Mouse (Mus musculus): ENCODE measurements around the gene Nadk2.

The Nadk2 gene

GRCm38 (mm10) chr15:9111648-9112047 lies 40.6 kb downstream of the Nadk2 start:
- ChIA-PET CTCF (interaction anchor here in 2 of 4 experiments (1.2 to 2.3 kb wide), 4 partner anchors 9 to 21 kb away, joined by 4 to 7 read pairs (median 6); no protein-coding TSS in a partner anchor), POLR2A (interaction anchor here in 3 of 4 experiments (0.6 to 2.1 kb wide), 18 partner anchors 8 to 97 kb away, joined by 3 to 10 read pairs (median 5); partner anchors contain the start of genes Lmbrd2 (in 1 of the 3) and Nadk2 (in 1 of the 3))

- CTCF ChIA-PET = no interaction called here
- POLR2A ChIA-PET = interaction anchor here in 2 of 4 experiments (1.1 to 1.7 kb wide), 4 partner anchors 8 to 27 kb away, joined by 3 to 6 read pairs (median 4); partner anchors contain the start of gene Lmbrd2 (in 2 of the 2)
These were observed 42.5 kb downstream of the Nadk2 start for GRCm38 (mm10) chr15:9113556-9113955.

GRCm38 (mm10) chr15:9114131-9114530 lies 43.1 kb downstream of the Nadk2 start:
- CTCF ChIA-PET = no interaction called here
- POLR2A ChIA-PET = interaction anchor here in 1 of 4 experiments (1.1 to 1.6 kb wide), 3 partner anchors 9 to 26 kb away, joined by 3 to 5 read pairs (median 4); partner anchors contain the start of gene Lmbrd2

- ChIA-PET CTCF (no interaction called here), POLR2A (interaction anchor here in 1 of 4 experiments (1.1 to 1.6 kb wide), 2 partner anchors 9 kb away, joined by 4 to 5 read pairs; no protein-coding TSS in a partner anchor)
These were observed 43.5 kb downstream of the Nadk2 start for GRCm38 (mm10) chr15:9114599-9114998.

GRCm38 (mm10) chr15:9118852-9119251 lies 47.8 kb downstream of the Nadk2 start:
- POLR2A ChIA-PET = interaction anchor here in 2 of 4 experiments (0.6 to 1.4 kb wide), 4 partner anchors 11 to 491 kb away, joined by 3 to 4 read pairs (median 4); no protein-coding TSS in a partner anchor
- CTCF ChIA-PET = interaction anchor here in 2 of 4 experiments (0.9 to 1.8 kb wide), 3 partner anchors 22 to 136 kb away, joined by 3 to 6 read pairs (median 5); partner anchors contain the start of gene Lmbrd2 (in 1 of the 2)

- ChIA-PET CTCF (interaction anchor here (0.5 to 1.8 kb wide), 33 partner anchors 9 to 1357 kb away, joined by 3 to 9 read pairs (median 4); partner anchors contain the start of genes Lmbrd2 (in 2 of the 4) and Spef2 (in 2 of the 4)), POLR2A (interaction anchor here (0.6 to 1.4 kb wide), 11 partner anchors 9 to 1172 kb away, joined by 3 to 5 read pairs (median 3); partner anchors contain the start of gene Lmbrd2 (in 1 of the 4))
These were observed 49.0 kb downstream of the Nadk2 start for GRCm38 (mm10) chr15:9120081-9120480.

- ChIA-PET POLR2A (interaction anchor here in 2 of 4 experiments (1.2 to 3.0 kb wide), 6 partner anchors 8 to 18 kb away, joined by 3 to 16 read pairs (median 6); partner anchors contain the start of gene Lmbrd2 (in 2 of the 2)), CTCF (no interaction called here)
These were observed 51.9 kb downstream of the Nadk2 start for GRCm38 (mm10) chr15:9122989-9123388.

GRCm38 (mm10) chr15:9124856-9125255 lies 53.8 kb downstream of the Nadk2 start:
- POLR2A ChIA-PET = interaction anchor here in 2 of 4 experiments (1.0 to 3.0 kb wide), 13 partner anchors 8 to 65 kb away, joined by 3 to 18 read pairs (median 5); partner anchors contain the start of genes Lmbrd2 (in 2 of the 2) and Nadk2 (in 2 of the 2)
- CTCF ChIA-PET = interaction anchor here in 2 of 4 experiments (0.8 to 1.9 kb wide), 3 partner anchors 12 to 400 kb away, joined by 3 to 6 read pairs (median 3); no protein-coding TSS in a partner anchor

GRCm38 (mm10) chr15:9127051-9127791 lies 56.2 kb downstream of the Nadk2 start:
- POLR2A ChIA-PET = interaction anchor here (0.6 to 2.1 kb wide), 13 partner anchors 11 to 1328 kb away, joined by 3 to 11 read pairs (median 3); partner anchors contain the start of gene Lmbrd2 (in 3 of the 4)
- CTCF ChIA-PET = interaction anchor here in 1 of 4 experiments (0.7 kb wide), 1 partner anchor 658 kb away, joined by 3 read pairs; no protein-coding TSS in a partner anchor

- ChIA-PET POLR2A (interaction anchor here in 2 of 4 experiments (0.9 to 3.1 kb wide), 9 partner anchors 8 to 60 kb away, joined by 3 to 28 read pairs (median 4); partner anchors contain the start of genes Lmbrd2 (in 2 of the 2) and Nadk2 (in 1 of the 2)), CTCF (interaction anchor here in 3 of 4 experiments (0.8 to 2.1 kb wide), 5 partner anchors 9 to 11 kb away, joined by 3 to 7 read pairs (median 4); no protein-coding TSS in a partner anchor)
These were observed 59.9 kb downstream of the Nadk2 start for GRCm38 (mm10) chr15:9130772-9131498.

GRCm38 (mm10) chr15:9131499-9131888 lies 60.4 kb downstream of the Nadk2 start:
- ChIA-PET CTCF (interaction anchor here in 1 of 4 experiments (0.8 kb wide), 1 partner anchor 11 kb away, joined by 5 read pairs; no protein-coding TSS in a partner anchor), POLR2A (interaction anchor here in 2 of 4 experiments (0.9 to 3.1 kb wide), 6 partner anchors 8 to 61 kb away, joined by 3 to 28 read pairs (median 4); partner anchors contain the start of genes Lmbrd2 (in 1 of the 2) and Nadk2 (in 1 of the 2))

- ChIA-PET POLR2A (interaction anchor here in 2 of 4 experiments (0.7 to 1.4 kb wide), 10 partner anchors 7 to 64 kb away, joined by 3 to 7 read pairs (median 3); partner anchors contain the start of genes Lmbrd2 (in 1 of the 2) and Skp2 (in 1 of the 2)), CTCF (interaction anchor here in 3 of 4 experiments (0.5 to 1.9 kb wide), 4 partner anchors 9 to 22 kb away, joined by 4 to 5 read pairs (median 4); no protein-coding TSS in a partner anchor)
These were observed 61.8 kb downstream of the Nadk2 start for GRCm38 (mm10) chr15:9132693-9133443.

- POLR2A ChIA-PET = interaction anchor here (0.5 to 3.2 kb wide), 19 partner anchors 10 to 781 kb away, joined by 3 to 15 read pairs (median 3); partner anchors contain the start of gene Nadk2 (in 1 of the 4)
These were observed 63.9 kb downstream of the Nadk2 start for GRCm38 (mm10) chr15:9134891-9135507.

GRCm38 (mm10) chr15:9139447-9139846 lies 68.4 kb downstream of the Nadk2 start:
- CTCF ChIA-PET = interaction anchor here in 2 of 4 experiments (1.7 to 2.4 kb wide), 2 partner anchors 19 to 20 kb away, joined by 6 to 9 read pairs; no protein-coding TSS in a partner anchor
- POLR2A ChIA-PET = interaction anchor here in 3 of 4 experiments (0.9 to 3.3 kb wide), 16 partner anchors 8 to 70 kb away, joined by 3 to 28 read pairs (median 6); partner anchors contain the start of gene Nadk2 (in 1 of the 3)

More at GRCm38 (mm10) chr15:9134891-9135507, 63.9 kb downstream of the Nadk2 start:
- CTCF ChIA-PET = no interaction called here

- ChIA-PET POLR2A (interaction anchor here (0.6 to 3.3 kb wide), 60 partner anchors 8 to 1574 kb away, joined by 3 to 28 read pairs (median 4); partner anchors contain the start of genes Dnajc21 (in 1 of the 4), Nadk2 (in 1 of the 4), Rai14 (in 1 of the 4) and Skp2 (in 1 of the 4)), CTCF (interaction anchor here in 3 of 4 experiments (1.0 to 1.7 kb wide), 3 partner anchors 20 to 21 kb away, joined by 3 to 6 read pairs (median 4); no protein-coding TSS in a partner anchor)
These were observed 69.2 kb downstream of the Nadk2 start, which contains the start of gene Lmbrd2 for GRCm38 (mm10) chr15:9140252-9140680. TSS of gene Lmbrd2 (plus strand) at chr15:9140550.

Measured in embryonic stem cell, embryonic (primary cell).